Mouse (Mus musculus) CD4-positive helper T cell, adult 2 months (primary cell): ENCODE results near the gene Robo2.

ENCODE experiments used
- DNase-seq: peaks from one replicate; pipeline ENCODE4 v3.0.0-alpha.2; 2012; ENCODE audit warnings: low read depth, missing footprints, low spot score

Gene Robo2

GRCm38 (mm10) chr16:74321666-74322371, 89.8 kb downstream of the Robo2 start:
- DNase-seq: no peak

- DNase-seq: no peak
Measured at GRCm38 (mm10) chr16:74316150-74316549, 95.5 kb downstream of the Robo2 start.

GRCm38 (mm10) chr16:74313222-74313621, 98.4 kb downstream of the Robo2 start:
- DNase-seq: no peak

- DNase-seq: no peak
Measured at GRCm38 (mm10) chr16:74307543-74307887, 104.1 kb downstream of the Robo2 start.

GRCm38 (mm10) chr16:74306876-74307542, 104.6 kb downstream of the Robo2 start:
- DNase-seq: no peak

GRCm38 (mm10) chr16:74287878-74288277, 123.7 kb downstream of the Robo2 start:
- DNase-seq: no peak

GRCm38 (mm10) chr16:74282549-74282948, 129.1 kb downstream of the Robo2 start:
- no peak for DNase-seq

GRCm38 (mm10) chr16:74276855-74277573, 134.6 kb downstream of the Robo2 start:
- DNase-seq: no peak

- DNase-seq: no peak
Measured at GRCm38 (mm10) chr16:74274596-74274995, 137.0 kb downstream of the Robo2 start.

GRCm38 (mm10) chr16:74272993-74273392, 138.6 kb downstream of the Robo2 start:
- no peak for DNase-seq

- no peak for DNase-seq
Measured at GRCm38 (mm10) chr16:74258241-74258640, 153.4 kb downstream of the Robo2 start.

- no peak for DNase-seq
Measured at GRCm38 (mm10) chr16:74244452-74244851, 167.2 kb downstream of the Robo2 start.

GRCm38 (mm10) chr16:74241534-74241933, 170.1 kb downstream of the Robo2 start:
- DNase-seq: no peak

GRCm38 (mm10) chr16:74237411-74237930, 174.2 kb downstream of the Robo2 start:
- DNase-seq: no peak

GRCm38 (mm10) chr16:74234393-74235059, 177.1 kb downstream of the Robo2 start:
- DNase-seq: no peak

- DNase-seq: no peak
Measured at GRCm38 (mm10) chr16:74233596-74233995, 178.0 kb downstream of the Robo2 start.

GRCm38 (mm10) chr16:74227285-74227684, 184.3 kb downstream of the Robo2 start:
- no peak for DNase-seq

GRCm38 (mm10) chr16:74225423-74226272, 186.0 kb downstream of the Robo2 start:
- no peak for DNase-seq

GRCm38 (mm10) chr16:74222501-74222900, 189.1 kb downstream of the Robo2 start:
- no peak for DNase-seq

- DNase-seq: no peak
Measured at GRCm38 (mm10) chr16:74216879-74217415, 194.7 kb downstream of the Robo2 start.

- DNase-seq: no peak
Measured at GRCm38 (mm10) chr16:74215791-74216190, 195.8 kb downstream of the Robo2 start.
